ENCODE assay signal across 11 mouse cellular contexts in the genomic region with DNA sequence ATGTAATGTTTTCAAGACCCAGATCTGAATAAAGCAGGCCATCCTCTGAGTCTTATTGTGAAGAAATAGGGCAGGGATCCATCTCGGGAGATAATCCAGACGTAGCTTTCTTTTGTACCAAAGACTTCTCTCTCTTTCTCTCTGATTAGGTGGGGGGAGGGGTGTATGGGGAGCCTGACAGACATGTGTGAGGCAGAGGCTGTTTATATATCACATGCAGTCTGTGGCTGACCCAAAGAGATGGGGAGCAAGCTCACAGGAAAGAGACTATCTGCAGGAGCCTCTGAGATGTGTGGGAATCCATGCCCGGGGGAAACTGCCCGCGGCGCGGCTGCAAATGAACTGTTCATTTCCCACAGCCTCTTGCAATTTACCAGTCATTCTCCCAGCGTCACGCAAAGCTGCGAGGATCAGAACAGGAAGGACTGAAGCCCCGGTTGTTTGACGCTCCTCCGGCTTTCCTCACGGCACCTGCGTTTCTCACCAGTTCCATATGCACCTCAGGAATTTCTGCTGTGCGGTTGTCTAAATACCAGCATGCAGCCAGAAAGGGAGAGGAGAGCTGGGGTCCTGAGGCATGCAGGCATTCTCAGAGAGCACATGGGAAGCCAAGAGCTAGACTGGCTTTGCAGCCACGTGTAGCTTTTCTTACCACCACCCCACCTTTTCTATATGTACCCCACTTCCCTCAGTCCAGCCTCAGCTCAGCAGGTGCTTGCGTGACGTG.
DNase-seq lines count a peak whose midpoint lies in the region; ATAC-seq and TF ChIP-seq lines count a peak whose summit lies in the region.
"Had no signal": no experiment of that assay in that cellular context is flagged by ENCODE, and none has a peak within 500 bp of the region (broad histone marks: within the 10 kb centered on the region; RNA-seq: fewer than 3 reads in every experiment).

No protein-coding gene starts in this region.

- peak overlapping the region; percentile 46; the same call in 1 of the 2 replicates for H3K27ac ChIP-seq in heart, embryonic 13.5 days (replicated peaks)
- peak overlapping the region; percentile 48; the same call in 1 of the 2 replicates for H3K27ac ChIP-seq in embryonic facial prominence, embryonic 12.5 days
- peak overlapping the region; percentile 68 for H3K27ac ChIP-seq in hindbrain, postnatal 0 days
- H3K27ac ChIP-seq in midbrain, postnatal 0 days (ENCODE audit: low read depth, low read length) = peak overlapping the region; percentile 52
- H3K27ac ChIP-seq: liver, embryonic 13.5 days had no signal

- H3K27me3 ChIP-seq in heart, embryonic 13.5 days (replicated peaks) = no peaks in the 10 kb centered on the region
- H3K27me3 ChIP-seq in embryonic facial prominence, embryonic 12.5 days = no peaks in the 10 kb centered on the region
- H3K27me3 ChIP-seq in hindbrain, postnatal 0 days (ENCODE audit: insufficient read depth, low read length) = no peaks in the 10 kb centered on the region
- no peaks in the 10 kb centered on the region for H3K27me3 ChIP-seq in midbrain, postnatal 0 days (ENCODE audit: insufficient read depth, low read length)
- H3K27me3 ChIP-seq: liver, embryonic 13.5 days had no signal

- H3K9me3 ChIP-seq in heart, embryonic 13.5 days = no peaks in the 10 kb centered on the region
- H3K9me3 ChIP-seq in embryonic facial prominence, embryonic 12.5 days = no peaks in the 10 kb centered on the region
- no peaks in the 10 kb centered on the region for H3K9me3 ChIP-seq in hindbrain, postnatal 0 days (ENCODE audit: low read length)
- no peaks in the 10 kb centered on the region for H3K9me3 ChIP-seq in midbrain, postnatal 0 days (ENCODE audit: low read length)
- H3K9me3 ChIP-seq: liver, embryonic 13.5 days had no signal

- H3K4me1 ChIP-seq in heart, embryonic 13.5 days = peaks cover 80% of the 10 kb centered on the region
- peaks cover 38% of the 10 kb centered on the region for H3K4me1 ChIP-seq in embryonic facial prominence, embryonic 12.5 days
- peaks cover 14% of the 10 kb centered on the region; the same call in 1 of the 2 replicates for H3K4me1 ChIP-seq in hindbrain, postnatal 0 days (ENCODE audit: insufficient read depth, low read length)
- H3K4me1 ChIP-seq in midbrain, postnatal 0 days (ENCODE audit: insufficient read depth, low read length) = peaks cover 6% of the 10 kb centered on the region; the same call in 1 of the 2 replicates

- H3K9ac ChIP-seq in heart, embryonic 13.5 days = peak overlapping the region; percentile 39
- no peak overlapping the region for H3K9ac ChIP-seq in embryonic facial prominence, embryonic 12.5 days
- no peak overlapping the region for H3K9ac ChIP-seq in hindbrain, postnatal 0 days (replicated peaks; ENCODE audit: low read length)
- H3K9ac ChIP-seq in midbrain, postnatal 0 days (replicated peaks; ENCODE audit: low read length, poor library complexity, severe bottlenecking) = peak overlapping the region; percentile 19; the same call in 1 of the 2 replicates
- H3K9ac ChIP-seq: liver, embryonic 13.5 days had no signal

- intact Hi-C loops in left cerebral cortex, postnatal 10 days (cut with DNase I) = no loop called here

- H3K36me3 ChIP-seq in heart, embryonic 13.5 days = no peaks in the 10 kb centered on the region
- no peaks in the 10 kb centered on the region for H3K36me3 ChIP-seq in embryonic facial prominence, embryonic 12.5 days
- no peaks in the 10 kb centered on the region for H3K36me3 ChIP-seq in hindbrain, postnatal 0 days (ENCODE audit: insufficient read depth, low read length)
- no peaks in the 10 kb centered on the region for H3K36me3 ChIP-seq in midbrain, postnatal 0 days (ENCODE audit: insufficient read depth, low read length)
- H3K36me3 ChIP-seq: liver, embryonic 13.5 days had no signal

- no peak for DNase-seq in heart, adult 8-10 months (ENCODE audit: low spot score)
- peak; percentile 47 for DNase-seq in hindbrain, postnatal 0 days (ENCODE audit: low spot score)
- peak; percentile 31 for DNase-seq in midbrain, postnatal 0 days (ENCODE audit: low spot score)
- no peak for DNase-seq in left cerebral cortex, postnatal 10 days (ENCODE audit: extremely low spot score in 1 of 2, low spot score in 2 of 2)
- DNase-seq in right cerebral cortex, postnatal 4 days = no peak
- DNase-seq: liver, embryonic 13.5 days; thymus, postnatal 14 days had no signal

- H3K4me2 ChIP-seq in heart, embryonic 13.5 days = peak overlapping the region; percentile 47
- H3K4me2 ChIP-seq in embryonic facial prominence, embryonic 12.5 days (replicated peaks) = peak overlapping the region; percentile 16; the same call in 1 of the 2 replicates
- no peak overlapping the region for H3K4me2 ChIP-seq in hindbrain, postnatal 0 days (ENCODE audit: low read depth, low read length)
- 0 out of 2 replicates have a peak overlapping the region, but pooled peaks have one; percentile 9 for H3K4me2 ChIP-seq in midbrain, postnatal 0 days (ENCODE audit: low read depth, low read length, poor library complexity, severe bottlenecking)
- H3K4me2 ChIP-seq: liver, embryonic 13.5 days had no signal

- 43% methylated on average over 19 of the region's 19 CpGs for WGBS in heart, embryonic 13.5 days
- WGBS in embryonic facial prominence, embryonic 12.5 days = 39% methylated on average over 19 of the region's 19 CpGs
- 52% methylated on average over 19 of the region's 19 CpGs for WGBS in hindbrain, postnatal 0 days
- 45% methylated on average over 19 of the region's 19 CpGs for WGBS in midbrain, postnatal 0 days

- ATAC-seq in heart, embryonic 13.5 days (ENCODE audit: extremely low read depth, insufficient number of reproducible peaks, low FRiP score, low TSS enrichment) = no peak
- ATAC-seq in embryonic facial prominence, embryonic 12.5 days (ENCODE audit: insufficient number of reproducible peaks, insufficient read depth, low FRiP score, low TSS enrichment) = 0 out of 2 replicates have a peak, but pooled peaks have one; percentile 23
- ATAC-seq in hindbrain, postnatal 0 days = peak; percentile 35; the same call in 1 of the 2 replicates
- ATAC-seq in midbrain, postnatal 0 days (ENCODE audit: low FRiP score) = peak; percentile 16; the same call in 1 of the 2 replicates
- no peak for ATAC-seq in megakaryocyte progenitor cell, adult 5-6 weeks (replicated peaks; ENCODE audit: poor library complexity)

- no peak for TF ChIP-seq CTCF in hindbrain, postnatal 0 days (IDR thresholded peaks at IDR 0.05; ENCODE audit: low read depth)
- TF ChIP-seq CTCF in midbrain, postnatal 0 days (IDR thresholded peaks at IDR 0.05) = no peak

- no peak overlapping the region for H3K4me3 ChIP-seq in heart, embryonic 13.5 days
- no peak overlapping the region for H3K4me3 ChIP-seq in embryonic facial prominence, embryonic 12.5 days
- H3K4me3 ChIP-seq in hindbrain, postnatal 0 days (ENCODE audit: low read length) = no peak overlapping the region
- no peak overlapping the region for H3K4me3 ChIP-seq in midbrain, postnatal 0 days (ENCODE audit: low read depth, low read length)
- H3K4me3 ChIP-seq: liver, embryonic 13.5 days; myocyte had no signal

Comparison
In these comparisons a context has a peak if more than half of its experiments do, and no peak if none do; other contexts are left out.
1. ATAC-seq: peak in embryonic facial prominence, embryonic 12.5 days (single experiment), hindbrain, postnatal 0 days (single experiment) and midbrain, postnatal 0 days (single experiment); none in heart, embryonic 13.5 days (single experiment) and megakaryocyte progenitor cell, adult 5-6 weeks (single experiment).
2. H3K9ac ChIP-seq: peak in heart, embryonic 13.5 days (single experiment) and midbrain, postnatal 0 days (single experiment); none in embryonic facial prominence, embryonic 12.5 days (single experiment) and hindbrain, postnatal 0 days (single experiment).
3. DNase-seq: peak in hindbrain, postnatal 0 days (single experiment) and midbrain, postnatal 0 days (single experiment); none in heart, adult 8-10 months (single experiment), left cerebral cortex, postnatal 10 days (0 of 2) and right cerebral cortex, postnatal 4 days (single experiment).
4. Peak in every context shown above with its lines, with median percentiles within 50 percentile points of each other: H3K27ac ChIP-seq.